Mouse (Mus musculus): ENCODE data around the gene Tas2r130. TPM values are rescaled to one million over a fixed set of nuclear protein-coding genes. Genes with fewer than 3 reads are reported as not detected.
"Not testable (repeated sequence)": the region's sequence is repeated elsewhere in the genome, so short reads cannot be mapped to it uniquely, and the experiment has no call there.

Tas2r130 gene
- not detected in 2 replicates for polyA plus RNA-seq (2014; fragmentation: Nextera tagmentation; extraction: Ambion mirVana)

DNA sequence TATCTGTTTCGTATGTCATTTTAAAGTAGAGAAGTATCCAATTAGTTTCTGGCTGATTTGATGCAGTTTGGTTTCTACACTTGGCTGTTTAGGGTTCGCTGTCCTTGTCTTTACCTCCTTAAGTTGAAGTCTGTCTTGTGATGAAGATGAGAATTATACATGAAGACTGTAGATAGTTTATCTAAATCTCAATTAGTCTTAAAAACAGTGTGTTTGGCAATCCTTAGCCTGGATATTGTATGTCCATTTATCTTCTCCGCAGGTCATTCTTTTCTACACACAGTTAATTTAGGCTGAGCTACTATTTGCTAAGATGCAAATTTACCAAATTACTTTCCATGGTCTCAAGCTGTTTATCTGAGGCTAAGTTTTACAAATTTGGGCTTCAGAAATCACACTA lies at the start of gene Tas2r130:
Gene Tas2r130, minus strand, starts transcription at position 101 of the 400 bp plus-strand sequence.
- DNase-seq (ENCODE audit: low spot score): no peak
- Histone ChIP-seq H3K4me3 (ENCODE audit: low read depth, low read length) (no peak within 1 kb of the TSS), H3K4me2 (ENCODE audit: low read depth, low read length) (no peak within 1 kb of the TSS), H3K27me3 (ENCODE audit: control insufficient read depth, insufficient read depth, low read length) (no peaks in the 10 kb centered on the region), H3K9me3 (replicated peaks; ENCODE audit: control insufficient read depth, low read length) (no peaks in the 10 kb centered on the region), H3K4me1 (ENCODE audit: control insufficient read depth, insufficient read depth, low read length) (no peaks in the 10 kb centered on the region), H3K36me3 (replicated peaks; ENCODE audit: control insufficient read depth, insufficient read depth, low read depth, low read length) (no peaks in the 10 kb centered on the region), H3K27ac (replicated peaks; ENCODE audit: low read depth, low read length) (no peak within 1 kb of the TSS), H3K9ac (replicated peaks; ENCODE audit: low read length) (no peak within 1 kb of the TSS)
- 75% methylated on average over 3 of the region's 3 CpGs for WGBS
- ATAC-seq (replicated peaks; ENCODE audit: insufficient number of reproducible peaks, low FRiP score, low TSS enrichment, low read depth): no peak

DNA sequence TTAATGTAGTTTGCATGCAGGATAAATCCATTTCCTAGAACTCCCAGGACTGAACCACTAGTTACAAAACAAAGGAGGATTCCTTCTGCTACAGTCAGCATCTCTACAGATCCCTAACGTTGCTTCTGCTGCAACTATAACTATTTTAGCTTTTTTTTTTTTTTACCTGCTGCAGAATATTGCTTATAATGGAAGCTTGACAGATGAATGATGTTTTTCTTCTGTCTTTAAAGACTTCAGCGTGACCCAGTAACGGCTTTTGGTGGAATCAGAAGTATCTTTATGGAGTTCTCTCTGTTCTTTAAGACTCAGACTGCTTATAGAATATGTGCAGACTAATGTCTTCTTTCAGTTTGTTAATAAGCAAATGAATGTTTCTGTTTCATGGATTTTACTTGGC lies 48.1 kb upstream of the Tas2r130 start, which contains the start of gene Tas2r106:
Gene Tas2r106, minus strand, starts transcription at position 101 of the 400 bp plus-strand sequence.
- DNase-seq (ENCODE audit: low spot score): no peak
- 73% methylated on average over 3 of the region's 3 CpGs for WGBS
- no peaks in the 10 kb centered on the region for H3K4me1 ChIP-seq (ENCODE audit: control insufficient read depth, insufficient read depth, low read length)
- ATAC-seq (replicated peaks; ENCODE audit: insufficient number of reproducible peaks, low FRiP score, low TSS enrichment, low read depth): no peak
- H3K9ac ChIP-seq (replicated peaks; ENCODE audit: low read length): no peak within 1 kb of the TSS
- H3K36me3 ChIP-seq (replicated peaks; ENCODE audit: control insufficient read depth, insufficient read depth, low read depth, low read length): no peaks in the 10 kb centered on the region
- no peak within 1 kb of the TSS for H3K4me2 ChIP-seq (ENCODE audit: low read depth, low read length)
- no peaks in the 10 kb centered on the region for H3K9me3 ChIP-seq (replicated peaks; ENCODE audit: control insufficient read depth, low read length)
- H3K27me3 ChIP-seq (ENCODE audit: control insufficient read depth, insufficient read depth, low read length): no peaks in the 10 kb centered on the region
- no peak within 1 kb of the TSS for H3K4me3 ChIP-seq (ENCODE audit: low read depth, low read length)
- H3K27ac ChIP-seq (replicated peaks; ENCODE audit: low read depth, low read length): no peak within 1 kb of the TSS

DNA sequence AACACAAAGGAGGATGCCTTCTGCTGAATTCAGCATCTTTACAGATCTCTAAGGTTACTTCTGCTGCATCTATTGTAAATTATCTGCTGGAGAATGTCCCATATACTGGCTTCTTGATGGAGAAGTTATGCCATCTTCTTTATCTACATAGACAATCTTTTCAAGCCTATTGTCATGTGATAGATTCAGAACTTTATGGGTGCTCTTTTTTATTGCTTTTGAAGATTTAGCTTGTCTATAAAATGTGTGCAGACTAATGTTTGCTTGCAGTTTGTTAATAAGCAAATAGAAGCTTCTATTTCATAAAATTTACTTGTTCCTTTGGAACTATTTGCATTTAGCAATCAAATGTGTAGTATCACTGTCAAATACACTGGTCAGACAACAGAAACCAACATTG lies 29.3 kb upstream of the Tas2r130 start, which contains the start of gene Tas2r107:
Gene Tas2r107, minus strand, starts transcription at position 101 of the 400 bp plus-strand sequence.
- no peaks in the 10 kb centered on the region for H3K27me3 ChIP-seq (ENCODE audit: control insufficient read depth, insufficient read depth, low read length)
- H3K4me2 ChIP-seq (ENCODE audit: low read depth, low read length): no peak within 1 kb of the TSS
- H3K9me3 ChIP-seq (replicated peaks; ENCODE audit: control insufficient read depth, low read length): no peaks in the 10 kb centered on the region
- H3K9ac ChIP-seq (replicated peaks; ENCODE audit: low read length): no peak within 1 kb of the TSS
- H3K4me3 ChIP-seq (ENCODE audit: low read depth, low read length): no peak within 1 kb of the TSS
- no peaks in the 10 kb centered on the region for H3K36me3 ChIP-seq (replicated peaks; ENCODE audit: control insufficient read depth, insufficient read depth, low read depth, low read length)
- ATAC-seq (replicated peaks; ENCODE audit: insufficient number of reproducible peaks, low FRiP score, low TSS enrichment, low read depth) (no peak), DNase-seq (ENCODE audit: low spot score) (no peak)
- H3K27ac ChIP-seq (replicated peaks; ENCODE audit: low read depth, low read length): no peak within 1 kb of the TSS
- no peaks in the 10 kb centered on the region for H3K4me1 ChIP-seq (ENCODE audit: control insufficient read depth, insufficient read depth, low read length)

DNA sequence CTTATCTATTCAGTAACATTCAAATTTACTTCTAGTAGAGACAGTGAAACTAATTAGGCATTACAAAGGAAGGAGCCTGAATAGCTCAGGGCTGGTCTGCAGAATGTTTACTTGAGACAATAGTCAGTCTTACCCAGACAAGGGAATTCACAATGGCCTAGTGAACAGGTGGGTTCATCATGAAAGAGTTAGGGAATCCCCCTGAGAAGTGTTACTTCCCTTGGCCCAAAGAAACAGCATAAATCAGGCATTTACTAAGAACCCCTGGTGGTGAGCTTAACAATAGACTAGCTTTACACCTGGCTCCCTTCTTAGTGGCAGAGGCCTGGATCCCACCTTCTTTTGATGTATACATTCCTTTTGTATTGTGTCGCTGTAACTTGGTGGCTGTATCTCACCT lies 20.8 kb downstream of the Tas2r130 start:
- 100% methylated on average over 1 of the region's 1 CpGs for WGBS
- H3K27ac ChIP-seq (replicated peaks; ENCODE audit: low read depth, low read length); H3K9me3 ChIP-seq (replicated peaks; ENCODE audit: control insufficient read depth, low read length); H3K4me3 ChIP-seq (ENCODE audit: low read depth, low read length); H3K9ac ChIP-seq (replicated peaks; ENCODE audit: low read length); H3K4me1 ChIP-seq (ENCODE audit: control insufficient read depth, insufficient read depth, low read length); H3K4me2 ChIP-seq (ENCODE audit: low read depth, low read length); H3K36me3 ChIP-seq (replicated peaks; ENCODE audit: control insufficient read depth, insufficient read depth, low read depth, low read length); DNase-seq (ENCODE audit: low spot score); ATAC-seq (replicated peaks; ENCODE audit: insufficient number of reproducible peaks, low FRiP score, low TSS enrichment, low read depth); H3K27me3 ChIP-seq (ENCODE audit: control insufficient read depth, insufficient read depth, low read length): not testable (repeated sequence)

DNA sequence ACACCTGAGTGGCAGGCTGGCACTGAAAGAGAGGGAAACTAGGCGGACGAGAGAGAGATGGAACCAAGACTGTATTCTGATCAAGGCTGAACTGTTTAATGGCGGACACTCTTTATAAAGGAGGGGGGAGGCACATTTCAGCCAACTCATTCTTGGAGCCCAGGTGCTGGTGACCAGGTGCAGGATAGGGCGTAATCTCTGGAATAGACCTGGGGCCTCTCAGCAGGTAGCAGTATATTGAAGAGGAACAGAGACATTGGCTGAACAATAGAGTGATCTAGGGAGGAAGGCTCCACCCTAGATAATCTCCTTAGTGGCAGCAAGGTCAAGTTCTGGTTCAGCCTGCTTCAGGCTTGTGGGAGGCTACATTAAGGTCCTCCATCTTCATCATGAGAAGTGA lies 25.9 kb downstream of the Tas2r130 start:
- H3K36me3 ChIP-seq (replicated peaks; ENCODE audit: control insufficient read depth, insufficient read depth, low read depth, low read length): no peaks in the 10 kb centered on the region
- no peak overlapping the region for H3K27ac ChIP-seq (replicated peaks; ENCODE audit: low read depth, low read length)
- no peak overlapping the region for H3K4me3 ChIP-seq (ENCODE audit: low read depth, low read length)
- H3K9ac ChIP-seq (replicated peaks; ENCODE audit: low read length): no peak overlapping the region
- DNase-seq (ENCODE audit: low spot score) (no peak), ATAC-seq (replicated peaks; ENCODE audit: insufficient number of reproducible peaks, low FRiP score, low TSS enrichment, low read depth) (no peak)
- WGBS: 85% methylated on average over 4 of the region's 4 CpGs
- H3K4me2 ChIP-seq (ENCODE audit: low read depth, low read length): no peak overlapping the region
- no peaks in the 10 kb centered on the region for H3K27me3 ChIP-seq (ENCODE audit: control insufficient read depth, insufficient read depth, low read length)
- no peaks in the 10 kb centered on the region for H3K4me1 ChIP-seq (ENCODE audit: control insufficient read depth, insufficient read depth, low read length)
- H3K9me3 ChIP-seq (replicated peaks; ENCODE audit: control insufficient read depth, low read length): no peaks in the 10 kb centered on the region

Other genes with a start within 250 kb of the Tas2r130 start
- 40.3 and 64.2 TPM in 2 replicates for gene Ybx3, start 242.4 kb downstream of the Tas2r130 start, polyA plus RNA-seq (2014; fragmentation: Nextera tagmentation; extraction: Ambion mirVana)
- not detected in 2 replicates for gene 5430401F13Rik, start 144.5 kb downstream of the Tas2r130 start, polyA plus RNA-seq (2014; fragmentation: Nextera tagmentation; extraction: Ambion mirVana)
- not detected in 2 replicates for gene Gm6619, start 144.5 kb downstream of the Tas2r130 start, polyA plus RNA-seq (2014; fragmentation: Nextera tagmentation; extraction: Ambion mirVana)
- not detected in 2 replicates for gene Tas2r107, start 29.2 kb upstream of the Tas2r130 start, polyA plus RNA-seq (2014; fragmentation: Nextera tagmentation; extraction: Ambion mirVana)
- not detected in 2 replicates for gene Tas2r106, start 48.0 kb upstream of the Tas2r130 start, polyA plus RNA-seq (2014; fragmentation: Nextera tagmentation; extraction: Ambion mirVana)
- gene Tas2r104, start 54.8 kb upstream of the Tas2r130 start, polyA plus RNA-seq (2014; fragmentation: Nextera tagmentation; extraction: Ambion mirVana): not detected in 2 replicates
- gene Tas2r105, start 56.6 kb upstream of the Tas2r130 start, polyA plus RNA-seq (2014; fragmentation: Nextera tagmentation; extraction: Ambion mirVana): not detected in 2 replicates
- gene Tas2r114, start 59.2 kb upstream of the Tas2r130 start, polyA plus RNA-seq (2014; fragmentation: Nextera tagmentation; extraction: Ambion mirVana): not detected in 2 replicates